ENCODE assay signal across 30 mouse cellular contexts in the genomic region with DNA sequence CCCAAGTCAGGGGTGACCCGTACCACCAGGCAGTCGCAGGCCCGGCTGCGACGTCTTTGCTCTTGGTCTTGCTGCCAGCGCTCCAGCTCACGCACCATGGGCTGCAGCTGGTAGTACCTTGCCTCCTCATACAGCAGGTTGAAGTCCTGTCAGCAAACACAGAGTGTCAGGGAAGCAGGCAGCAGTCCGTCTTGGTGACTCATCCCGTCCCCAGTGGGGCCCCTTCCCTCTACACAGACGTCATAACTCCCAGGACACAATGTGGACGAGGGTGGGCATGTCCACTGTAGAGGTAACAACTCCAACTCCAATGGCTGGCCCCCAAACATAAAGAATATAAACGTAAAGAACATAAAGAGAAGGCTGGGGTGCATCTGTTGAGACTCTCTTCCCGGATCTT. TPM values are rescaled to one million over a fixed set of nuclear protein-coding genes. Genes with fewer than 3 reads are reported as not detected.
DNase-seq lines count a peak whose midpoint lies in the region; ATAC-seq and TF ChIP-seq lines count a peak whose summit lies in the region.
"Had no signal": no experiment of that assay in that cellular context is flagged by ENCODE, and none has a peak within 500 bp of the region (broad histone marks: within the 10 kb centered on the region; RNA-seq: fewer than 3 reads in every experiment).

No protein-coding gene starts in this region.

- H3K4me3 ChIP-seq in megakaryocyte, embryonic 14.5 days (replicated peaks) = peak overlapping the region; percentile 5
- no peak overlapping the region for H3K4me3 ChIP-seq in neural tube, embryonic 13.5 days
- no peak overlapping the region for H3K4me3 ChIP-seq in intestine, postnatal 0 days (ENCODE audit: low read depth, low read length)
- H3K4me3 ChIP-seq: embryonic facial prominence, embryonic 12.5 days; embryonic facial prominence, embryonic 15.5 days; forebrain, embryonic 12.5 days; forebrain, embryonic 15.5 days; heart, embryonic 15.5 days; hindbrain, embryonic 10.5 days; hindbrain, embryonic 13.5 days had no signal

- no peak overlapping the region for H3K4me2 ChIP-seq in neural tube, embryonic 13.5 days
- no peak overlapping the region for H3K4me2 ChIP-seq in intestine, postnatal 0 days (replicated peaks; ENCODE audit: low read depth)
- H3K4me2 ChIP-seq: embryonic facial prominence, embryonic 12.5 days; embryonic facial prominence, embryonic 15.5 days; forebrain, embryonic 12.5 days; forebrain, embryonic 15.5 days; heart, embryonic 11.5 days; heart, embryonic 15.5 days; hindbrain, embryonic 13.5 days had no signal

- H3K36me3 ChIP-seq in megakaryocyte, embryonic 14.5 days (replicated peaks; ENCODE audit: low read length) = no peaks in the 10 kb centered on the region
- peaks cover 92% of the 10 kb centered on the region for H3K36me3 ChIP-seq in neural tube, embryonic 13.5 days
- peaks cover 40% of the 10 kb centered on the region for H3K36me3 ChIP-seq in intestine, postnatal 0 days (ENCODE audit: control insufficient read depth, insufficient read depth)
- H3K36me3 ChIP-seq: G1E had no signal

- H3K27me3 ChIP-seq in megakaryocyte, embryonic 14.5 days (replicated peaks) = peaks cover 2% of the 10 kb centered on the region
- no peaks in the 10 kb centered on the region for H3K27me3 ChIP-seq in neural tube, embryonic 13.5 days
- H3K27me3 ChIP-seq in intestine, postnatal 0 days (replicated peaks; ENCODE audit: control insufficient read depth, insufficient read depth, low read length) = no peaks in the 10 kb centered on the region
- H3K27me3 ChIP-seq: CH12.LX; embryonic facial prominence, embryonic 12.5 days; embryonic facial prominence, embryonic 15.5 days; forebrain, embryonic 12.5 days; forebrain, embryonic 15.5 days; heart, embryonic 15.5 days; hindbrain, embryonic 13.5 days; Patski had no signal

- no peaks in the 10 kb centered on the region; the same call in 1 of the 2 replicates for H3K9me3 ChIP-seq in megakaryocyte, embryonic 14.5 days
- no peaks in the 10 kb centered on the region for H3K9me3 ChIP-seq in neural tube, embryonic 13.5 days
- H3K9me3 ChIP-seq in intestine, postnatal 0 days (ENCODE audit: control insufficient read depth) = no peaks in the 10 kb centered on the region
- H3K9me3 ChIP-seq: embryonic facial prominence, embryonic 12.5 days; embryonic facial prominence, embryonic 15.5 days; forebrain, embryonic 12.5 days; forebrain, embryonic 15.5 days; heart, embryonic 15.5 days; hindbrain, embryonic 10.5 days; hindbrain, embryonic 13.5 days had no signal

- H3K27ac ChIP-seq in neural tube, embryonic 13.5 days (replicated peaks) = no peak overlapping the region
- no peak overlapping the region for H3K27ac ChIP-seq in intestine, postnatal 0 days (ENCODE audit: low read depth, low read length)
- H3K27ac ChIP-seq: embryonic facial prominence, embryonic 12.5 days; forebrain, embryonic 12.5 days; forebrain, embryonic 15.5 days; heart, embryonic 15.5 days; hindbrain, embryonic 10.5 days had no signal

- no peaks in the 10 kb centered on the region for H3K4me1 ChIP-seq in megakaryocyte, embryonic 14.5 days
- peaks cover 62% of the 10 kb centered on the region for H3K4me1 ChIP-seq in neural tube, embryonic 13.5 days (replicated peaks)
- H3K4me1 ChIP-seq in intestine, postnatal 0 days (replicated peaks; ENCODE audit: control insufficient read depth, insufficient read depth, low read length) = no peaks in the 10 kb centered on the region
- H3K4me1 ChIP-seq: embryonic facial prominence, embryonic 12.5 days had no signal

- no peak for TF ChIP-seq CTCF in intestine, postnatal 0 days (IDR thresholded peaks at IDR 0.05; ENCODE audit: low read depth)

- no peak for DNase-seq in neural tube, embryonic 10.5 days (ENCODE audit: extremely low spot score, low spot score)
- no peak for DNase-seq in frontal cortex, postnatal 36 days (ENCODE audit: low spot score in 2 of 2)
- DNase-seq: adrenal gland, postnatal 10 days; adrenal gland, postnatal 36 days; B cell, adult 2 months; cerebellum, adult 18-20 months; cerebellum, adult 9-10 months; cerebellum, postnatal 14 days; gastrocnemius, postnatal 10 days; gastrocnemius, postnatal 36 days; heart, postnatal 10 days; heart, postnatal 36 days had no signal

- no peak for ATAC-seq in megakaryocyte, adult 5-6 weeks (ENCODE audit: poor library complexity, severe bottlenecking)
- ATAC-seq in neural tube, embryonic 13.5 days (ENCODE audit: low read depth) = no peak
- ATAC-seq in intestine, postnatal 0 days = peak; percentile 53; the same call in 1 of the 2 replicates
- ATAC-seq: forebrain, embryonic 15.5 days; hindbrain, embryonic 16.5 days; Patski had no signal

- WGBS in neural tube, embryonic 13.5 days = 89% methylated on average over 13 of the region's 13 CpGs
- WGBS in intestine, postnatal 0 days = 74% methylated on average over 13 of the region's 13 CpGs

- H3K9ac ChIP-seq in neural tube, embryonic 13.5 days = peak overlapping the region; percentile 9; the same call in 1 of the 2 replicates
- H3K9ac ChIP-seq in intestine, postnatal 0 days (ENCODE audit: low read depth, low read length) = no peak overlapping the region
- H3K9ac ChIP-seq: embryonic facial prominence, embryonic 12.5 days; embryonic facial prominence, embryonic 15.5 days; forebrain, embryonic 12.5 days; forebrain, embryonic 15.5 days; heart, embryonic 15.5 days had no signal

RNA-seq across cellular contexts. Expression of a gene that starts 14.6 kb away (rescaled TPM):
- polyA plus RNA-seq in megakaryocyte, embryonic 14.5 days (2012; ENCODE audit: insufficient read depth, low replicate concordance) = 1.0 and 1.4 TPM in 2 replicates
- total RNA-seq in megakaryocyte, adult 5-6 weeks (2015) = 0.30 TPM in 1 of 2 replicates, not detected in the other
- 0.07 TPM in 1 of 2 replicates, not detected in the other for total RNA-seq in megakaryocyte, adult 5-6 weeks (2017)
- 38.3 and 39.6 TPM in 2 replicates for polyA plus RNA-seq in neural tube, embryonic 13.5 days (2015; fragmentation: Nextera tagmentation; extraction: Ambion mirVana)
- 6.7 and 6.9 TPM in 2 replicates for polyA plus RNA-seq in intestine, postnatal 0 days (2015; fragmentation: Nextera tagmentation; extraction: Ambion mirVana)
- total RNA-seq: common myeloid progenitor, adult 5-6 weeks; granulocyte monocyte progenitor cell, adult 5-6 weeks had no signal
- polyA plus RNA-seq: G1E had no signal
